ENCODE assay signal across 31 mouse cellular contexts in genomic region chr7:120999021-120999530, GRCm38 (mm10). TPM values are rescaled to one million over a fixed set of nuclear protein-coding genes. Genes with fewer than 3 reads are reported as not detected.
A peak's percentile ranks its signal among the peaks of the same experiment; 100 is the strongest.
DNase-seq lines count a peak whose midpoint lies in the region; ATAC-seq and TF ChIP-seq lines count a peak whose summit lies in the region.
"Had no signal": no experiment of that assay in that cellular context is flagged by ENCODE, and none has a peak within 500 bp of the region (broad histone marks: within the 10 kb centered on the region; RNA-seq: fewer than 3 reads in every experiment).

No protein-coding gene starts in this region.

- no peaks in the 10 kb centered on the region for H3K4me1 ChIP-seq in intestine, postnatal 0 days (replicated peaks; ENCODE audit: control insufficient read depth, insufficient read depth, low read length)
- no peaks in the 10 kb centered on the region for H3K4me1 ChIP-seq in intestine, embryonic 15.5 days (replicated peaks)
- H3K4me1 ChIP-seq in heart, adult 2 months (ENCODE audit: control insufficient read depth, insufficient read depth, low read length), result no peaks in the 10 kb centered on the region
- H3K4me1 ChIP-seq: hindbrain, embryonic 12.5 days; hindbrain, embryonic 15.5 days had no signal

- no peak overlapping the region for H3K4me2 ChIP-seq in intestine, postnatal 0 days (replicated peaks; ENCODE audit: low read depth)
- no peak overlapping the region for H3K4me2 ChIP-seq in intestine, embryonic 15.5 days (replicated peaks)
- H3K4me2 ChIP-seq: heart, embryonic 11.5 days; hindbrain, embryonic 12.5 days; hindbrain, embryonic 15.5 days had no signal

- WGBS in intestine, postnatal 0 days, result 61% methylated on average over 2 of the region's 2 CpGs
- WGBS in intestine, embryonic 15.5 days, result 79% methylated on average over 2 of the region's 2 CpGs
- WGBS in heart, adult 2 months, result 50% methylated on average over 2 of the region's 2 CpGs

- no peak for TF ChIP-seq EP300 in heart, adult 2 months (IDR thresholded peaks at IDR 0.05; ENCODE audit: insufficient read depth, low read depth, low read length)

- H3K27me3 ChIP-seq in intestine, postnatal 0 days (replicated peaks; ENCODE audit: control insufficient read depth, insufficient read depth, low read length), result no peaks in the 10 kb centered on the region
- no peaks in the 10 kb centered on the region for H3K27me3 ChIP-seq in intestine, embryonic 15.5 days (replicated peaks)
- H3K27me3 ChIP-seq in heart, adult 2 months (ENCODE audit: control insufficient read depth, insufficient read depth, low read length), result no peaks in the 10 kb centered on the region
- H3K27me3 ChIP-seq: CH12.LX; hindbrain, embryonic 12.5 days; hindbrain, embryonic 15.5 days had no signal

- H3K27ac ChIP-seq in intestine, postnatal 0 days (ENCODE audit: low read depth, low read length), result peak overlapping the region; percentile 68
- H3K27ac ChIP-seq in intestine, embryonic 15.5 days, result no peak overlapping the region
- H3K27ac ChIP-seq in heart, adult 2 months, result no peak overlapping the region
- H3K27ac ChIP-seq: forebrain, embryonic 10.5 days; gastrocnemius, adult 2 months; hindbrain, embryonic 12.5 days; hindbrain, embryonic 15.5 days had no signal

- no peak for TF ChIP-seq POLR2A in heart, adult 2 months (IDR thresholded peaks at IDR 0.05; ENCODE audit: insufficient read depth, low read depth, low read length)

- ATAC-seq in intestine, postnatal 0 days, result no peak
- no peak for ATAC-seq in intestine, embryonic 15.5 days
- ATAC-seq: forebrain, embryonic 14.5 days; forebrain, postnatal 0 days had no signal

- H3K79me2 ChIP-seq in heart, adult 2 months (replicated peaks; ENCODE audit: control insufficient read depth, insufficient read depth, low read length), result no peaks in the 10 kb centered on the region

- no peak overlapping the region for H3K4me3 ChIP-seq in intestine, postnatal 0 days (ENCODE audit: low read depth, low read length)
- no peak overlapping the region for H3K4me3 ChIP-seq in intestine, embryonic 15.5 days (replicated peaks)
- no peak overlapping the region for H3K4me3 ChIP-seq in heart, adult 2 months
- H3K4me3 ChIP-seq: forebrain, embryonic 10.5 days; gastrocnemius, adult 2 months; hindbrain, embryonic 12.5 days; hindbrain, embryonic 15.5 days had no signal

- H3K36me3 ChIP-seq in intestine, postnatal 0 days (ENCODE audit: control insufficient read depth, insufficient read depth), result no peaks in the 10 kb centered on the region
- no peaks in the 10 kb centered on the region for H3K36me3 ChIP-seq in intestine, embryonic 15.5 days
- H3K36me3 ChIP-seq in heart, adult 2 months (ENCODE audit: control insufficient read depth, insufficient read depth, low read length), result no peaks in the 10 kb centered on the region
- H3K36me3 ChIP-seq: forebrain, embryonic 10.5 days; G1E; hindbrain, embryonic 12.5 days; hindbrain, embryonic 15.5 days had no signal

- H3K9me3 ChIP-seq in intestine, postnatal 0 days (ENCODE audit: control insufficient read depth), result no peaks in the 10 kb centered on the region
- H3K9me3 ChIP-seq in intestine, embryonic 15.5 days, result no peaks in the 10 kb centered on the region
- H3K9me3 ChIP-seq: forebrain, embryonic 10.5 days; G1E; hindbrain, embryonic 12.5 days; hindbrain, embryonic 15.5 days had no signal

- no peak for TF ChIP-seq CTCF in intestine, postnatal 0 days (IDR thresholded peaks at IDR 0.05; ENCODE audit: low read depth)
- no peak for TF ChIP-seq CTCF in heart, adult 2 months (IDR thresholded peaks at IDR 0.05)

- DNase-seq in adrenal gland, adult (ENCODE audit: inconsistent age in 2 of 2, low spot score in 1 of 2), result peak; percentile 7 to 56
- DNase-seq in adrenal gland, postnatal 14 days, result no peak
- peak; percentile 59 for DNase-seq in NIH3T3 (ENCODE audit: low read depth)
- peak; percentile 65 for DNase-seq in fibroblast of lung, adult 2 months (ENCODE audit: low read depth)
- DNase-seq in heart, adult 2 months, result no peak
- no peak for DNase-seq in retina, embryonic 14.5 days (ENCODE audit: low spot score)
- DNase-seq: adrenal gland, adult 8-10 months; B cell, adult 2 months; cerebellum, adult 18-20 months; cerebellum, adult 9-10 months; cerebellum, postnatal 14 days; forebrain, postnatal 0 days; gastrocnemius, adult 2 months; gastrocnemius, postnatal 25 days; kidney, adult 18-20 months had no signal

- no peak overlapping the region for H3K9ac ChIP-seq in intestine, postnatal 0 days (ENCODE audit: low read depth, low read length)
- H3K9ac ChIP-seq in intestine, embryonic 15.5 days, result no peak overlapping the region
- H3K9ac ChIP-seq in heart, adult 2 months (ENCODE audit: low read depth, low read length), result no peak overlapping the region
- H3K9ac ChIP-seq: forebrain, postnatal 0 days; hindbrain, embryonic 12.5 days; hindbrain, embryonic 15.5 days had no signal

- intact Hi-C loops in heart, adult 2 months (cut with DNase I), result no loop called here

RNA-seq across cellular contexts. Expression of gene Mfsd13b, which starts 16.8 kb away (rescaled TPM):
- not detected in 2 replicates for total RNA-seq in adrenal gland, postnatal 14 days (2021)
- polyA plus RNA-seq in intestine, postnatal 0 days (2015; fragmentation: Nextera tagmentation; extraction: Ambion mirVana), result 1.4 and 1.5 TPM in 2 replicates
- 0.15 and 0.60 TPM in 2 replicates for polyA plus RNA-seq in intestine, embryonic 15.5 days (2015; fragmentation: Nextera tagmentation; extraction: Ambion mirVana)
- total RNA-seq in heart, adult 2 months (2021), result not detected
- polyA plus RNA-seq in heart, adult 2 months (2012; rRNA removed), result 0.47 TPM in 1 of 2 replicates, not detected in the other
- total RNA-seq: CH12.LX; gastrocnemius, adult 2 months; gastrocnemius, postnatal 25 days; granulocyte monocyte progenitor cell, adult 5-6 weeks; heart, adult 8-10 months; heart, postnatal 25 days; hematopoietic stem cell, adult 5-6 weeks had no signal
- polyA plus RNA-seq: embryonic facial prominence, embryonic 11.5 days; embryonic facial prominence, embryonic 14.5 days; G1E; hindbrain, embryonic 12.5 days; kidney, embryonic 14.5 days had no signal

RNA-seq across cellular contexts. Expression of gene Cdr2, which starts 17.0 kb away (rescaled TPM):
- total RNA-seq in adrenal gland, postnatal 14 days (2021), result 14.2 and 16.3 TPM in 2 replicates
- polyA plus RNA-seq in intestine, postnatal 0 days (2015; fragmentation: Nextera tagmentation; extraction: Ambion mirVana), result 119 and 124 TPM in 2 replicates
- polyA plus RNA-seq in intestine, embryonic 15.5 days (2015; fragmentation: Nextera tagmentation; extraction: Ambion mirVana), result 13.1 and 15.7 TPM in 2 replicates
- total RNA-seq in heart, adult 2 months (2021), result 10 to 100 TPM in 1 of 2 experiments, 1 to 10 TPM in 1; 8.8 to 34.9 TPM
- polyA plus RNA-seq in heart, adult 2 months (2012; rRNA removed), result 11.0 TPM in 2 replicates

RNA-seq across cellular contexts. Expression of gene Mettl9, which starts 35.2 kb away (rescaled TPM):
- total RNA-seq in adrenal gland, postnatal 14 days (2021), result 104 TPM in 2 replicates
- 85.4 and 89.4 TPM in 2 replicates for polyA plus RNA-seq in intestine, postnatal 0 days (2015; fragmentation: Nextera tagmentation; extraction: Ambion mirVana)
- 145 and 158 TPM in 2 replicates for polyA plus RNA-seq in intestine, embryonic 15.5 days (2015; fragmentation: Nextera tagmentation; extraction: Ambion mirVana)
- 10 to 100 TPM; 80.7 to 85.1 TPM for total RNA-seq in heart, adult 2 months (2021)
- 23.5 and 40.2 TPM in 2 replicates for polyA plus RNA-seq in heart, adult 2 months (2012; rRNA removed)

Comparison
In these comparisons a context has a peak if more than half of its experiments do, and no peak if none do; other contexts are left out.
1. DNase-seq: peak in adrenal gland, adult (2 of 2), NIH3T3 (single experiment) and fibroblast of lung, adult 2 months (single experiment); none in adrenal gland, postnatal 14 days (single experiment), heart, adult 2 months (0 of 2) and retina, embryonic 14.5 days (single experiment).